Mouse (Mus musculus): ENCODE data around the gene Cfap44.

Gene Cfap44

DNA sequence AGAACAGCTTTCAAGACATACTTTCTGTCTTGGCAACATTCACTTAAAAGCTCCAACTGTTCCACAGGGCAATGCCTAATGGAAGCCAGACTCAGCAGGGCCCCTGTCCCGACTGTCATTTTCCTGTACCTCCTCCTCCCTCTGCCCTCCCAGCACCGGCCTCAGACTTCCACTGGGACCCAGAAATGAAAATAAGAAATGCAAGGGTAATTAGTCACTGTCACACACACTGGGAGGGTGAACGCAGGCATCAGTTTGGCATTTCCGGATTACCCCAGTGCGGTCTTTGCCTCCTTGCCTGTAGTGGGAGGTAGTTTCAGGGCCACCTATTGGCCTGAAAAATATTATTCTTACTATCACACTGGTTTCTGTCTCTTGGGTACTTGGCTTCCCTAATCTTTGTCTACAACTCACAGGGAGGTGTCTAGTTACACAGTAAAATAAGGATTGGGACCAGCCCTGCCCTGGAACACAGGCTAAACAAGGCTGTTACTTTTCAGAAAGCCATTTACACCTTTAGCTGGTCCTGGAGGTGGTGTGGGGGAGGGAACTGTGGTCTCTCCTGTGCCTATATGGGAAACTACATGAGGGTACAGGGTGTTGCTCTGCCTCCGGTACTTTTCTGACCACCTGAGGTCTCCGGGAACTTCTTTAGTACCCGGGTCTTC is 100.0 kb downstream of the Cfap44 start:
- no peak for DNase-seq (ENCODE audit: low spot score)

DNA sequence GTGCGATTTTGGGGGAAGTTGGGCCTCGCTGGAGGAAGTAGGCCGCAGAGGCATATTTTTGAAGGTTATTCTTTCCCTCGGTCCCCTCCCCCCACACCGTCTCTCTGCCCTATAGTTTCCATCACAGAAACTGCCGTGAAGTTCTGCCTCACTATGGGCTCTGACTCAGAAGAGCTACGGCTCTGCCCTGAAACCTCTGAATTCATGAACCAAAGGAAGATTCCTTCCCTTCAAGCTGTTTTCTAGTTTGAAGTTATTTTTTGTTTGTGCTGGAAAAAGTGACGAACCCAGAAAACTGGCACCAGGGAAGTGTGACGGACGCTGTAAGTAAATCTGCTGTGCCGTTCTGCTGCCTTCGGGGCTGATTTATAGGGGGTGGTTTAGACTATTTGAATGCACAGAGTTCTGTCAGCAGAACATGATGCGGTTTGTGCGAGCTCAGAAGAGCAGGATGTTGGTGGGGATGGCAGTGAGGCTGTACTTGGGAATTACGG is 102.4 kb downstream of the Cfap44 start:
- DNase-seq (ENCODE audit: low spot score), result no peak

DNA sequence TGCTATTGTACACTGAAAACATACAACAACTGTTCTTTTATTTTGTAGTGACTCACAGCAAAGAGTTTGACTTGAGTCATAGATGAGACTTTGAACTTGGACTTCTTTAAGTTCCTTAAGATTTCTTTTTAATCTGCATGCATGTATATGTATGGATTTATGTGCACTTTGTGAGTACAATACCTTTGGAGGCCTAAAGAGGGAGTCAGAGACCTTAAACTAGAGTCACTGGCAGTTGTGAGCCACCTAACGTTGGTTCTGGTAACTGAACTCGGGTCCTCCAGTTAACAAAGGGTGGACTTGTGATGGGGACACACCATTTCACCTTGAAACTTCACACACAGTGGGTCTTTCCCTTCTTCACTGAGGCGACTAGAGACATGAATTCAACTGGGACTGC is 103.9 kb downstream of the Cfap44 start:
- DNase-seq (ENCODE audit: low spot score), result no peak

DNA sequence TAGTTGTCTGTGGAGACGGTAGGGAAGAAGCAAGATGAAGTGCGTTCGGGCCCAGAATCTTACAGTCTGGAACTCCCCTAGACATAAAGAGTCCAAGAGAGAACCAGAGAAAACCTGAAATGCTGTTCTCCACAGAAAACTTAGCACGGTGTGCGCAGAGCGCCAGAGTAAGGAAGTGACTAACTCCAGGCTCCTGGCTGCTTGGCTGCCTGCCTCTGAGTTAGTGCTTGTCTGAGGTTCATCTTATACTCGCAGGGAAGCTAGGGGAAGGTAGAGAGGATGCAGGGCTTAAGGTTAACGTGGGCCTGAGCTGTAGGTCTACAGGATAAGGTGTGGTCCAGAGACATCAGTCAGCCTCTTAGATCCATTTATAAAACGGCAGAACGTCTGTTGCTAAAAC is 107.2 kb downstream of the Cfap44 start:
- DNase-seq (ENCODE audit: low spot score), result no peak

DNA sequence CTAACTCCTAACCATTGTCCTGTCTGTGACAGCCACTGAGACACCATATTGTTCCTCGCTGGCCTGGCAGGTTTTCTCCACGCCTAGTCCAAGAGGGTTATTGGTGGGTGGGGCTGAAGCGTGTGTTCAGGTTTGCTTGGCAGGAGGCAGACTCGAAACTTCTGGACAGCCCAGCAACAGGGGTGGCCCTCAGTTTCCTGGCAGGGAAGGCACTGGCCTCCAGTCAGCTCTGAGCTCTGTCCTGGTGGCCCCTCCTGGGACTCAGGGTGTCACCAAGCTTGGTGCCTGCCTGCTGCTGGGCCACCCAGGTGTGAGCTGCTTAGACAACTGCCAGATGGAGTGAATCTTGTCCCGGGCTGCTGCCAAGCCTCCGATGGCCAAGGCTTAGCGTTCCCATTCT is 107.7 kb downstream of the Cfap44 start:
- DNase-seq (ENCODE audit: low spot score), result no peak

DNA sequence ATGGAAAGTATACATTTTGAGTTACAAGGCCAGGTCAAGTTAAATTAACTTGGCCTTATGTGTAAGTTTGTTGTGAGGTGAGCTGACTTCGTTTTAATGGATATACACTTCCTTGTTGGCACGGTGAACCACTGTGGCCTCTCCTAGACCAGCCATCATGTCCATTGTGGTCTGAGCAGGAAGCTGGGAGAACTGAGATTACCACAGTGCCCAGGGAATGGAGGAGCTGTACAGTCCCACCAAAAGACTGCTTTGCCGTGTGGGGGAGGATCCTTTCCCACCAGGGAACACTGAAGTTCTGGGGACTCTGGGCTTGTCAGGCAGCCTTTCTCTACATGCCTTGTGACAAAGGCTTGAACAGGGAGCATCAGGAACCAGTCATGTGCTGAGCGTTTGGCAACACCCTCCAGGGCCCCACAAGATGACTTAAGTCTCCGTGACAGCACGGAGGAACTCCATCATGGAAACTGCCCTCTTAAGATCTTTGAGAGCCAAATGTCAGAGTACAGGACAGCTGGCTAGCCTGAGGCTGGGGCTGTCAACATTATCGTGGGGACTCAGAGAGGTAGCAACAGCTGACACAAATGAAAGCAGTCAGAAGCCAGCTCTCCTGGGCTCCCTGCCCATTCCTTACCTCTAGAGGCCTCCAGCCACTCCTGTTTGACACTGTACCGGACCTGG is 108.4 kb downstream of the Cfap44 start:
- no peak for DNase-seq (ENCODE audit: low spot score)

DNA sequence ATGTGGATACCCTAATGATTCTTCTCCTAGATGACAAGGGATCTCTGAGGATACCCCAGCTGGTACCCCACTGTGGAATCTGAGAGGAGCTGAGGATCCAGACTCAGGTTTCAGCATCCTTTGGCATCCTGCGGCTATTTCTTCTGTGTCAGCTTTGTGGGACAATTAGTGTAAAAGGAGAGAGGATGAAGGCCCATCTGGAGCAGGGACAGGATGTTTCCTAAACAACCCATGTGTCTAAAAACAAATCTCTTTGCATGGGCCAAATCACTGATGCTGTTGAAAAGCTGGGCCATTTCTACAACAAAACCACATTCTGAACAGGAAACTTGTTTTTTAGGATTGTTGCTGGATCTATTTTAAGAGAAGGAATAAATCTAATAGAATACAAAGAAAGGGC is 110.6 kb downstream of the Cfap44 start:
- no peak for DNase-seq (ENCODE audit: low spot score)

DNA sequence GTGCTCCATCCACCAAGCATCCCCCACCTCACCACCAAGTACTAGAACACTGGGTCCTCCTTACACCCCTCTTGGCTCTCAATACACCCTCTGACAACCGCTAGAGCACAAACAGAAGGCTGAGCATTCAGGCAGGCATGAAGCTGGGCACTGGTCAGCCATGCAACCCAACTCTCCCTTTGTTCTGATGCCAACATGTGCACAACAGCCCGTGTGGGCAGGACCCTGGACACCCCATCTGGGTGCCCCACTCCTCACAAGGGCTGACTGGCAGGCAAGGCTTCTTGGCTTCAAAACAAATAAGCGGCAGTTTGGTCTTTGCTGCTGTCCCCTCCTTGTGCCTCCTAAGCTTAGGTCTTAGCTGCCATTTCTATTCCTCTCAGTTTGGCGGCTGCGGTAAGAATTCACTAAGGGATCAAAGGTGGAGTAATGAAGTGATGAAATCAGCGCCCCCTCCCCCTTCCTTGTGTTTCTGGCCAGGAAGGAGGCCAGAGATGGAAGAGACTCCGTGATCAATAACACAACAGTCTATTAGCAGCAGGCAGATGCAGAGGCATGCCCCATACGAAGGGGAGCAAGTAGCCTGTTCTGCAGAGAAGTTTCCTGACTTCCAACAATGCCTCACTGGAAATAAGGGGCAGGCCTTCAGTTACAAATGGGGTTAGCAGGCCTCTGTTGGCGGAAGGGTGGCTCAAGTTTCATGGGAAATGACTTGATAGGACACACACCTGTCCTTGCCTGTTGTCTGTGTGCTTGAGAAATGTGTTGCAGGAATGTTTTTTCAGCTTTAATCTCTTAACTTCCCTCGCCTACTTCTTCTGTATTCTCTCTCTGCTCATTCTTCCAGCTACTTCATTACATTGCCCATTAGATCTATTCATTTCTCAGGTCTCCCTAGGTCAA is 112.7 kb downstream of the Cfap44 start:
- DNase-seq (ENCODE audit: low spot score), result no peak

DNA sequence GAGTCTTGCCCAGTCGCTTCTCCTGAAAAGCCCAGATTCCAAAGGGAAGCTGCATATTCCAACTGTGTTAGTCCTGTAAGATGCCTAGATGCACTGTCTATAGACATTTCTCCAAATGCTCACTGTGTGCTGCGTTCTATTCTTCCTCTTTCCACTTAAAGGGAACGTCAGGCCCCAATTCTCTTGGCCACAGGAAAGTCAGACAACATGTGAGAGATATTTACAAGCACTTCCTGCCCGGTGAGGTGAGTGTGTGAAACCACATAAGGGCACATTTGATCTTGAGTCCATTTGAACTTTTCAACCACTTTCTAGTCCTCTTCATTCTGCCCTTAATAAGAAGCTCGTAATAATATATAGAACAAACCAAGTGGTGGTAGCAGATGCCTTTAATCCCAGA is 113.4 kb downstream of the Cfap44 start:
- DNase-seq (ENCODE audit: low spot score), result no peak

DNA sequence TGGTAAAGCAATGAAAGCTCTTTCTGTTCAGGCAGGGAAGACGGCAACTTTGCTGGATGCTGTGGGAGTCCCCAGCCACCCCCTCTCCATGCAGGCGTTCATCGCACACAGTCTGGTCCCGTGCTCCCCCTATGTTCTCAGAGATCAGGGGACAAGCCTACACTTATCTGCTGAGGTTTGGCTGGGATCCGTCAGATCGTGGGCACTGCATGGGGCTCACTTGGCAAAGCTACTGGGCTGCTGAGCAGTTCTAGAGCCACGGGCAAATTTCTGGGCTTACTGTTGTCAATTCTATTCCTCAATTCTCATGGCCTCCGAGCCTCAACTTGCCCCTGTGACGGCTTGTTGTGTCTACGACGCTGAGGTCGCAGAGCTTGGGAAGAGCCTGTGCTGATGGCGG is 114.2 kb downstream of the Cfap44 start:
- no peak for DNase-seq (ENCODE audit: low spot score)

DNA sequence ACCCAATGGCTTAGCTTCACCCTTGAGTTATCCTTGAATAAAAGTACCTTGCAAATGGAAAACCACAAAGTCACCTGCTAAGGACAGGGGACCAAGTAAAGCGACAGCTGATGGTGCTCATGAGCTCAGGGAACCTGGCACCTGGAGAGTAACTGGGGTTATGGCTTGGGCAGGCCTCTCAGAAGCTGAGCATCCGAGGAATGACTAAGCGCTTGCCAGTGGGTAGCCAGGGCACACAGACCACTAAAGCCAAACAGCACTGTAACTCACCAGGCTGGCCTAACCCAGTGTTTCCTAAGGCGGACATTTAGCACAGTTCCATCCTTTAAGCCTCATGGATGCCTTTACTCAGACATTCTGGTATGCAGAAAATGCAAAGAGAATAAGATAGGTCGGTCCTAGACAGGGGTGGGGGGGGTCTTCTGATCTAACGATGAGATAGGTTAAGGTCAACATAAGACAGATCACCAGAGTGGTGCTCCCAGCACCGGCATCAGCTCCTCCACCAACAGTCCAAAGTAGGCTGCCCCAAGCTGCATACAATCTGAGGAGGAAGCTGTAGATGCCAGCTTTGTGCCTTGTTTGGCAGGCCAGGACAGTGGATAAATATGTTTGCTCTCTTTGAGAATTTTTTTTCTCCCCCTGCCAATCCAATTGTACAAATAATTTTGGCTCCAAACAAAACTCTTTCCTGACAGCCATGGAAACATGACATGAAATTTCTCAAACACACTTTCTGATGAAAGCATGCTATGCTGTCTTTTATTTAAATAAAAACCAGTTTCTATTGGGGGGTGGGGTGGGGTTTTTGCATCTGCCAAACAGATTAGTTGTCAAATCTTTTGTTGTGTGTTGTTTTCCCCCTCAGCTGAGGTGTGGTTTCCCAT is 115.1 kb downstream of the Cfap44 start:
- DNase-seq (ENCODE audit: low spot score), result no peak

DNA sequence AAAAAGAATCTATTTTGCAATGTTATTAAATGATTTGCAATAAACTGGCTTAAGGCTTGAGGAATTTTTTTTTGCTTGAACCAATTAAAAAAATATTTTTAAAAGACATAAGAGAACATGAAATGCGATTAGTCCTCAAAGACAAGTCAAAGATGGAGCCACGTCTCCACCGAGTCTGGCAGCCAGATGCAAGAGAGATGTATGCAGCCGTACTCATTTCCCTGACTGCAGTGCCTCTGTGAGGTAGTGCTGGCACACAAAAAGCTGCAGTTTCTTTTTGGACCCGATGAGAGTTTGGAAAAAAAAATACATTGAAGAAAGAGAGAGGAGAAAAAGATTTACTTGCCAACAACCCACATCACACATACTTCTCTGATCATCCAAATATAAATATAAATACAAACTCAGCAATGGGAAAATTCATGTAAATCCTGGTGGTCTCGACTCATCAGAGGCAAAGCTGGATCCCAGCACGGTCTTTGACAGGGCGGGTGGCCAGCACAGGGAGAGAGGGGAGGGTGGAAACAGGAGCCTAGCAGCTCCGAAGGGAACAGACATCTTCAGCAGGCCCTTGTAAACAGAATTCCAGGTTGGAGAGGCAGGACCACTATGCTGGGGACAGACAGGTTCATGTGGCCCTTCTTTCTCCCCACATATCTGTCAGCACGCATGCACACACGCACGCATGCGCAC is 116.1 kb downstream of the Cfap44 start:
- no peak for DNase-seq (ENCODE audit: low spot score)

DNA sequence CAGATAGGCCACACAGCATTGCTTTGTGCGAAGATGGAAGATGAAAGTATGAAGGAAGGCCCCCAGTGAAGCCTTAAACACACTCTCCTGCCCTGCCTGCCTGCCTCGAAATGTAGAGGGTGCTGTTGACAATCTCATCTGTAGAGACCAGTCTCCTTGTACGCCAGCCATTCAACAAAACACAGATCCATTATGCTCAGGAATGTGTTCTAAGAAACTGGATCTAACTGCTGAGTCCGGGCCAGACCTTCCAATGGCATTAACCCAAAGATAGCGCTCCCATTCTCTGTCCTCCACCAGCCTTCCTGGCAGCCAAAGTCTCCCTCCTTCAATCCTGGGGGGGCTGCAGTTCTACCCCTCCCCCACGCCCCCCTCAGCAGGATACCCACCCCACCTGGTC is 121.9 kb downstream of the Cfap44 start:
- no peak for DNase-seq (ENCODE audit: low spot score)

DNA sequence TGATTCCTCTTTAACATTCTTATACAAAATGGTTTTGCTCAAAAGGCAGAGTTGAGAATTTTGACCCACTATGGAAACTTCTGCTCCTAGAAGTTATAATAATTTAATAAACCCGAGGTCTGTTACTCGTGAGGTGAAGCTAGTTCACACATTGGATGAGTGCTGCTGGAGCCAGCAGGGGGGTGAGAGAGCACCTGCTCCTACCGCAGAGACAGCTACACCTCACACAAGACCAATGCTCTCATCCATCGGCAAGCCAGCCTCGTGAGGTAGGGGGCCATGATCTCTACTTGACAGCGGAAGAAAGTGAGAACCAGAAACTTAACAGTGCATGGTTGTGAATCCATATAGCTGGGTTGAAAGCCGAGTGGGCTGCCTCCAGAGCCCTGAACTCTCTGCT is 129.0 kb downstream of the Cfap44 start:
- no peak for DNase-seq (ENCODE audit: low spot score)

DNA sequence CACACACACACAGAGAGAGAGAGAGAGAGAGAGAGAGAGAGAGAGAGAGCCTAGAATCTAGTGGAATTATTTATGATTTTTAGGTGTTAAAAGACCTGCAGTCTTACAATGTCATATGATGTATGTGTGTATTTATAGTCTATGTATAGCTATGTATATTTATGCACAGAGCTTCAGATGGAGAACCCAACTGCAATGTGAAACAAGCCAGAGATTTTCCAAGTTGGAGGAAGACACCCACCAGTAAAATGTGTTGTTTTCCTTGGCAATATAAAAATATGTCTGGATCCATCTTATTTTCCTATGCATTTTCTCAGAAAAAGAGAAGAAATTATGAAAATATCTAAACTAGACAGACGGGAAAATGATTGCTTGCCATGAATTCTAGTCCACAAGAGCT is 131.4 kb downstream of the Cfap44 start:
- no peak for DNase-seq (ENCODE audit: low spot score)

DNA sequence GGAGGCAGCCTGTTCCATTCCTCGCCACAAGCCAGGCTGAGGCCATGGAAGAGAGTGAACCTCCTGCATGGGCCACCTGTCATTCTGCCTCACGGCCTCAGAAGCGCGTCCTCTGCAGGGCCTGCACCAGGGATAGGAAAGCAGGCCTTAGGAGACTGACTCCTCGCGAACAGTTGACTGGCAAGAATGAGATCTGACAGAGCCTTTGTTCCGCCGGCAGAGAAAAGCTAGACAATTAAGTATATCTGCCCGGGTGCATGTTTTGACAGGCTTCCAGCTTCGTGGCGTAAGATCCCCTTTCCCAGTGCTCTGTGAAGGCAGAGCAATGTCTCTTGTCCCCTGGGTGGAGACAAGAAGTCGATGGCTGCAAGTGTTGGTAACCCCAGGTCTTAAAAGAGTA is 132.1 kb downstream of the Cfap44 start:
- DNase-seq (ENCODE audit: low spot score), result no peak

DNA sequence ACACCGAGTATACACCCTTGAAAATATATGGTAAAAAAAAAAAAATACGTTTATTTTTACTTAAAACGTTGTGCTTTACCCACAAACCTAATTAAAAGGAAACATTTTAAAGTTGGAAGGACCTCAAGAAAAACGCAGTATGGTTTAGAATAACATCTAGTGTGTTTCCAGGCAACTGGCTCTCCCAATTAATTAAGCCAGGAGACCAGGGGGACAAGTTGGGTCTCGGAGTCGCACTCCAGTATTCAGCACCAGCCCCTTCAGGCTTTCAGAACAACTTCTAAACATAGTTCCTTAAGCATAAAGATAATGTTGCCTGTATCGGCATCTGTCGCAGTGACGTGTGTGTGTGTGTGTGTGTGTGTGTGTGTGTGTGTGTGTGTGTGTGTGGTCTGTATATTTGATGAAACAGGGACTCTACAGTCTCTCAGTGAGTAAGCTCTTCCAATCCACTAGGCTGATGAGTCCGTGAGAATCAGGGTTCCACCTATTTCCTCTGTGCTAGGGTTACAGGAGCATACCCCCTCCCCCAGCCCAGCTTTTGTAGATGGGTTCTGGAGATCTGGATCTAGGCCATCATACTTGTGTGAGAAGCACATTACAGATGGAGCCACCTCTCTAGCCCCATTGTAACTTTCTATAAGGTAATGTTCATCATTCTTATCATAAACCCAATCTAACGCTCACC is 132.8 kb downstream of the Cfap44 start:
- DNase-seq (ENCODE audit: low spot score), result no peak

DNA sequence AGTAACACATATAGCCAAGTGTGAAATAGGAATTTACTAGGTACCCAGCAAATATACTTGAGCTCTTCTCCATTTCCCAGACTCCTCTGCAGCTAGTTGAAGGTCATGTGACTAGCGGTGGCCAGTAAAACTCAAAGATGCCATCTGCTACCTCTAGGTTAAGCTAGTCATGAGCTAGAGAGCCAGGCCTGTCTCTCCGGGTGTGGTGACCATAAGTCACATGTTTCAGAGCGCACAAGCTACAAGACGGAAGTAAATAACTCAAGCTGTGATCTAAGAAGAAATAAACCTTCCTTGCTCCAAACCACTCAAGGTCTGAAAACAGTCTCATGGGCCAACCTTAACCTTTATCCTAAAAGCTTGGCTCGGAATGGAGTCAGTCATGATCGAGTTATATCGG is 134.4 kb downstream of the Cfap44 start:
- no peak for DNase-seq (ENCODE audit: low spot score)

DNA sequence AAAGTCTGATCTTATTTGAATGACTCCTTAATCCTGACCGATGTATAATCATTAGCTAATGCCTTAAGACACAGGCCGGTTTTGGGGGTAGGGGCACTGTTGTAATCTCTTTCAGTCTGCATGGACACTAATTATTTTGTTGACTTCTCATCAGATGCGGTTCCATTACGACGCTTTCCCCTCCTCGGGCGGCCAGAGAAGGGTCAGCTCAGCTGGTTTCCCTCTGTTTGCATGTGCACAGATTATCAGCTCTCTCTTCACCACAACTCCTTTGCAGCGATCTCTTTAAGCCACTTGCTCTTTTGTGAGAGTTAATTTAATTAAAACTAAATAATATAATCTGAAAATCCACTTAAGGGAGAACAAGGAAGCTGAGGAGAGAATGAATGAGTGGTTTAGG is 135.1 kb downstream of the Cfap44 start:
- DNase-seq (ENCODE audit: low spot score), result no peak

DNA sequence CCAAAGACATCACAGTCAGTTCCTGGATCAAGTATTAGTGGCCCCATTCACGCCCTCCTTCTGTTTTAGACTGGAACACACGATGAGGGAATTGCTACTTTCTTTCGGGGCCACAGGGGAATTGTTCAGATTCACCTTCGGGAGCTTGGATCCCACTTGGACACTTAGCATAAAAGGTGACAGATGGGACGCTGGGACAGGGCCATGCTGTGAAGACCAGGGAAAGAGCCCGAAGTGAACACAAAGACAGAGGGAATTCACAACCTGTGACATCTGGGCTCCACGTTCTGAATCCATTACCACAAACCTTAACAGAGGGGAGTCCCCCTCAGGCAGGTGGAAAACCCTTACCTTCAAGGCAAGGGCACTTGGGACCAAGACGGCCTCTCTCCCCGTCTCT is 135.6 kb downstream of the Cfap44 start:
- no peak for DNase-seq (ENCODE audit: low spot score)

DNA sequence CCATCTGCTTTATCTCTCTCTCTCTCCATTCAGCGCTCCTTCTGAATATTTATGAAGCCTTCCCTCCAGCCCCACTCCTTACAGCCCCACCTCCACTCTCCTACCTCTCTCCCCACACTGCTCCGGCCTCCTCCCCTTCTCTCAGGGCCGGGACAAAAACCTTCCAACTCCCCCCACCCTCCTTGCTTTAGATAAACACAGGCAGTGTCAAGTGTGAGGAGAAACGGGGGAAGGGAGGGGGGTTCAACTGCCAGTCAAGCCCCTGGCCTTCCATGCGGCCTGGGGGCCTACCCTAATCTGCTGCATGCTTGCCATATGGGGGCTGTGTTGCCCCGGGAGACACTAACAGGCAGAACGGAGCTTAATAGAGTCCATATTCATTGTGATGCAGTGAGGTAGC is 136.2 kb downstream of the Cfap44 start:
- no peak for DNase-seq (ENCODE audit: low spot score)
